Mouse (Mus musculus) bone marrow, adult 2 months (tissue): ENCODE data around the gene Gpm6b. TPM values are rescaled to one million over a fixed set of nuclear protein-coding genes. Genes with fewer than 3 reads are reported as not detected.

Experiments used
- H3K27ac ChIP-seq: fragments of 200-500 bp; 2 replicates; pipeline ENCODE4 v1.5.1; 2012; ENCODE audit warnings: low read depth, mild to moderate bottlenecking, control low read depth, inconsistent platforms, low read length; ENCODE audit not compliant: control insufficient read depth, poor library complexity, insufficient read depth
- H3K4me1 ChIP-seq: fragments of 200-500 bp; 2 replicates; pipeline ENCODE4 v1.6.1; 2011; ENCODE audit warnings: low read length; ENCODE audit not compliant: control insufficient read depth, insufficient read depth
- H3K4me3 ChIP-seq: fragments of 200-500 bp; replicated peaks from 2 replicates; pipeline ENCODE3; 2011; ENCODE audit warnings: mild to moderate bottlenecking, low read depth, low read length, control low read depth; ENCODE audit not compliant: control insufficient read depth
- CTCF ChIP-seq: fragments of 200-500 bp; IDR thresholded peaks from 2 replicates; pipeline ENCODE4 v1.5.1; 2011; ENCODE audit warnings: low read length, control low read depth; ENCODE audit not compliant: control insufficient read depth, insufficient read depth
- POLR2A ChIP-seq: fragments of 200-500 bp; IDR thresholded peaks from 2 replicates; pipeline ENCODE4 v1.6.1; 2011; ENCODE audit warnings: low read depth, mild to moderate bottlenecking, control low read depth, low read length, borderline replicate concordance; ENCODE audit not compliant: control insufficient read depth
- WGBS: fragments of 180-500 bp; shearing (Covaris S2); methylation state at CpG from one replicate; pipeline ENCODE4 v1.1.7; 2018; 5-methylcytosine and 5-hydroxymethylcytosine counted together
- polyA plus RNA-seq: library from polyadenylated mRNA; stranded (reverse); fragments of >200 nt; gene quantifications from 2 replicates; pipeline ENCODE4 v1.2.4, GENCODE M21; 2011; ENCODE audit warnings: low replicate concordance; ENCODE audit not compliant: missing spikeins, insufficient read depth, insufficient read length

Gpm6b gene
- polyA plus RNA-seq, 1 experiment, result 5.7 TPM

GRCm38 (mm10) chrX:166384935-166385334 is 146.2 kb downstream of the Gpm6b start:
- 81% methylated on average over 3 of the region's 3 CpGs for WGBS
- Histone ChIP-seq H3K27ac (no peak overlapping the region), H3K4me1 (no peaks in the 10 kb centered on the region), H3K4me3 (no peak overlapping the region)
- TF ChIP-seq POLR2A (no peak), CTCF (no peak)

GRCm38 (mm10) chrX:166386656-166387055 is 147.9 kb downstream of the Gpm6b start:
- 86% methylated on average over 6 of the region's 6 CpGs for WGBS
- no peak for TF ChIP-seq CTCF
- no peak overlapping the region for H3K4me3 ChIP-seq
- H3K4me1 ChIP-seq, result no peaks in the 10 kb centered on the region
- H3K27ac ChIP-seq, result no peak overlapping the region

GRCm38 (mm10) chrX:166393753-166394152 is 155.0 kb downstream of the Gpm6b start:
- TF ChIP-seq CTCF, result no peak
- TF ChIP-seq POLR2A, result no peak
- 79% methylated on average over 1 of the region's 1 CpGs for WGBS
- Histone ChIP-seq H3K27ac (no peak overlapping the region), H3K4me1 (no peaks in the 10 kb centered on the region), H3K4me3 (no peak overlapping the region)

GRCm38 (mm10) chrX:166407865-166408264 is 169.2 kb downstream of the Gpm6b start:
- TF ChIP-seq CTCF, result no peak
- TF ChIP-seq POLR2A, result no peak
- Histone ChIP-seq H3K4me3 (no peak overlapping the region), H3K27ac (no peak overlapping the region), H3K4me1 (no peaks in the 10 kb centered on the region)

- TF ChIP-seq POLR2A, result no peak
- 0 out of 2 replicates have a peak, but pooled peaks have one; percentile 13 for TF ChIP-seq CTCF
- Histone ChIP-seq H3K4me1 (no peaks in the 10 kb centered on the region), H3K27ac (no peak overlapping the region), H3K4me3 (no peak overlapping the region)
- 54% methylated on average over 6 of the region's 6 CpGs for WGBS
Measured at GRCm38 (mm10) chrX:166416196-166416595, 177.5 kb downstream of the Gpm6b start.

- Histone ChIP-seq H3K4me3 (no peak overlapping the region), H3K4me1 (no peaks in the 10 kb centered on the region; the same call in 1 of the 2 replicates), H3K27ac (no peak overlapping the region)
- TF ChIP-seq POLR2A (no peak), CTCF (no peak)
- 90% methylated on average over 2 of the region's 2 CpGs for WGBS
Measured at GRCm38 (mm10) chrX:166434812-166435211, 196.1 kb downstream of the Gpm6b start.

Other genes starting within 250 kb of the Gpm6b start
- 5.9 and 6.0 TPM in 2 replicates for gene Gemin8, start 68.5 kb upstream of the Gpm6b start, polyA plus RNA-seq
- gene Trappc2, start 201.7 kb downstream of the Gpm6b start, polyA plus RNA-seq, result 6.8 and 7.6 TPM in 2 replicates
- 6.2 and 6.6 TPM in 2 replicates for gene Ofd1, start 201.8 kb downstream of the Gpm6b start, polyA plus RNA-seq
- gene Rab9, start 241.0 kb downstream of the Gpm6b start, polyA plus RNA-seq, result 14.2 and 26.0 TPM in 2 replicates